Mouse (Mus musculus) urinary bladder, postnatal 14 days (tissue): ENCODE results near the gene 1700020A23Rik.
"Not testable (repeated sequence)": the region's sequence is repeated elsewhere in the genome, so short reads cannot be mapped to it uniquely, and the experiment has no call there.

Experiments
- DNase-seq: peaks from one replicate; pipeline ENCODE4 v3.0.0; 2021; ENCODE audit warnings: low spot score

Gene 1700020A23Rik

DNA sequence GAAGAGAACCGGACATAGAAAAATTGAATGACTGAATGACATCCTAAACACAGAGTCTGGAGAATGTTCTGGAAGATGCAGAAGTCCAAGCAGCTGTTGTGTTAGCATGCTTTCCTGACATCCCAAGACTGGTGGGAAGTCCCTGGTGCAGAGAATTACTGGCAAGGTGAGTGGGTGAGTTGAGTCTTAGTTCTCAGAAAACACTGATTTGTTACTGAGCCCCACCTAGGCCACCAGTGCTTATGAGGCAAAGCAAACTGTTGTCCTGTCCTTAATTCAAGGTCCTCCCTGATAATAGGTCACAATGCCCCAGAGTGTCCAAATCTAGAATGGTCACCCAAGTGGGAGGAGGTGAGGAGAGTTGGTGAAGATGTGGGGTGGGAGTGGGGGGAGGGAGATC, at the start of gene 1700020A23Rik, which contains the start of gene Gm28372:
TSS of gene 1700020A23Rik (plus strand) at position 321 of the 400 bp plus-strand sequence.
TSS of gene Gm28372 (plus strand) at position 301 of the 400 bp plus-strand sequence.
- DNase-seq = no peak

DNA sequence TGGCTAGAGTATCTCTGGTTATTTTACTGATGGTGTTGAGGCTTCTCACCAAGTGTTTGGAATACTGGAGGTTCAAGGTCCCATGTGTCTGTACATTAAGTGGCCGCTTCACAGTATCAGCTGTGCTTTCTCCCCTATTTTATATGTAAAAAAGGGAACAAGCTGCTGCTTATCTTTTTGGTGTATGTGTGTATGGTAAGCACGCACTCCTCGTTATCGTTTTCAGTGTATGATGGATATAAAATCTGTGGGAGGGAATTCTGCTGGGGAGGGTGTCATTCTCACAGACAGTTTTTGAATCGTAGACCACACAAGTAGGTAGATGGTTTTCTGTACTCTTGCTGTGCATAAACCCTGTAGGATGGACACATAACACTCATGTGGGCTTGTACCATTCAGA, 47.5 kb upstream of the 1700020A23Rik start:
- DNase-seq = no peak

DNA sequence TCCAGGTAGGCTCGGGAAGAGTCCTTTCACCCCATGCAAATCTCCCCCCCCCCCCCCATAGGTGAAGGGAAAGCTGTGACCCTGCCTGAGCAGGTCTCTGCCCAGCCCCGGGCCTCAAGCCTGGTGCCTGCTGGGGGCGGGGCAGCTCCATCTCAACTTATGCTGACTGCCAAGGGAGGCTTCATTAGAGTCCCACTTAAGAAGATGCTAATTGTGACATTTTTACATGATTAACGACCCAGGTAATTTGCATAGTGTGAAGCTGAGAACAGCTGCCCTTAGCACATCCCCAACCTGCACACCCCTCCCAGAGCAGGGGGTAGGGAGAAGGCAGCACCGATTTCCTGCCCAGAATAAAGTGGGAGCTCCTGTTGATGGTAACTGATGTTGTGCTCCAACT, 46.2 kb upstream of the 1700020A23Rik start:
- no peak for DNase-seq

- DNase-seq = peak; percentile 62
Measured at GRCm38 (mm10) chr2:130362511-130363026, 42.5 kb upstream of the 1700020A23Rik start.

GRCm38 (mm10) chr2:130365211-130366094, 39.6 kb upstream of the 1700020A23Rik start:
- DNase-seq = no peak

GRCm38 (mm10) chr2:130367386-130367785, 37.7 kb upstream of the 1700020A23Rik start:
- DNase-seq = no peak

GRCm38 (mm10) chr2:130373026-130373425, 32.0 kb upstream of the 1700020A23Rik start:
- not testable (repeated sequence) for DNase-seq

DNA sequence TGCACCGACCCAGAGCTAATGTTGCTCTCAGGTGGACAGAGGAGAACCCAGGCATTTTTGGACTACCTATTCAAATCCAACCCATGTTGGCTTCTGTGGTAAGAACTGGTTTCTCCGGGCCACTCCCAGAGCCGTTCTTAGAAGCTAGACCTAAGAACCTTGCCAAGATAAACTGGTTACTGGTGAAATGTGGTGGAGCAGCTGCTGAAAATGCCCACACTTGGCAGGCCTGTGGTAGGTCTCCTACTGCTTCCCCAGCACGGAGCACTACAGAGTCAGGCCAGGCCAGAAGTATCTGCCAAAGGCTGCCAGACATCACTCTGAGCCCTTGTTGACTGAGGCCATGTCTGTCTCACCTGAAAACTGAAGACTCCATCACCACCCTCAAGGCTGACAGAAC, 30.1 kb upstream of the 1700020A23Rik start:
- DNase-seq = no peak

GRCm38 (mm10) chr2:130383205-130383604, 21.9 kb upstream of the 1700020A23Rik start:
- no peak for DNase-seq

DNA sequence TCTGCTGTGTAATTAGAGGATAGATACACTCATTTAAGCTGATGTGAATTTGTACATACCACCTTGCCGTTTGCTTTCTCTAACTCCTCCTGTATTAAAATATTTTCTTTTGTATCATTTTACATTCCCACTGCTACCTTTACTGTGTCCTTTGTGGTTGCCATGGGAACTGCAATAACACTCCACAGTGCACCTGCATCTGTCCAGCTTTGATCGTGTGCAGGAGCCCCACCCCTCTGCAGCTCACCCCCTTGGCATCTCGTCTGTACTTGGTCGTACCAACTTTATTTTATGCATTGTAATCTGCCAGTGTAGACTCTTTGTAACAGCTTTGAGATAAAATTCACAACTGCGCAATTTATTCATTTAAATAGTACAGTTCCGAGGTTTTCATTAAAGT, 21.2 kb upstream of the 1700020A23Rik start:
- no peak for DNase-seq

DNA sequence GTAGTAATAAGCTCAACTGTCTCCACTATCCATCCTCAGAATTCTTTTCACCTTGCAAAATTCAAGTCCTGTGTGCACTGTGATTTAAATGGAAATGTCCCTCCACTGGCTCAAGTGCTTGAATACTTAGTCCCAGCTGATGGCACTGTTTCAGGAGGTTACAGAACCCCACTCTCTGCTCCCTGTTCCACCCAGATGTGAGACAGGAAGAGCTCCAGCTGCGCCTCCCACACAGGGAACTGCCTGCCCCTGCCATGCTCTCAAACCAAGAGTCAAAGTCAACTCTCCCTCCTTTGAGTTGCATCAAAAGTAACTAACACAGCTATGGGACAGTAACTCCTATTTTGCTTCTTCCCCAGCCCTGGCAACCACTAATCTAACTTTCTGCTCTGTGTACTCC, 18.8 kb upstream of the 1700020A23Rik start:
- no peak for DNase-seq

DNA sequence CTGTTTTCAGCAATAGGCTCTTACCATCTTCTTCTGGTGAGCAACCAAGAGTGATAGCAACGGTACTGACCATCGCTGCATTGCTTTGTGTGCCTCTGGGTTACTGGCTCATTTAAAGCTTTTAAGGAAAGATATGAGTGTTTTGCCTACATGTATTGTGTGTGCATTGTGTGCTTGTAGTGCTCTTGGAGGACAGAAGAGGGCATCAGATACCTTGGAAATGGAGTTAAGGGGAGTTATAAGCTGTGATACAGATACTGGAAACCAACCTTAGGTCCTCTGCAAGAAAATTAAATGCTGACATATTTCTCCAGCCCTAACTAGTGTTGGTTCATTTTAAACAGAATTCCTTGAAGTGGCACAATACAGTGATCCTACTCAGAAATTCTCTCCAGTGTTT, 16.3 kb upstream of the 1700020A23Rik start:
- no peak for DNase-seq

- DNase-seq = no peak
Measured at GRCm38 (mm10) chr2:130390993-130391625, 13.9 kb upstream of the 1700020A23Rik start.

DNA sequence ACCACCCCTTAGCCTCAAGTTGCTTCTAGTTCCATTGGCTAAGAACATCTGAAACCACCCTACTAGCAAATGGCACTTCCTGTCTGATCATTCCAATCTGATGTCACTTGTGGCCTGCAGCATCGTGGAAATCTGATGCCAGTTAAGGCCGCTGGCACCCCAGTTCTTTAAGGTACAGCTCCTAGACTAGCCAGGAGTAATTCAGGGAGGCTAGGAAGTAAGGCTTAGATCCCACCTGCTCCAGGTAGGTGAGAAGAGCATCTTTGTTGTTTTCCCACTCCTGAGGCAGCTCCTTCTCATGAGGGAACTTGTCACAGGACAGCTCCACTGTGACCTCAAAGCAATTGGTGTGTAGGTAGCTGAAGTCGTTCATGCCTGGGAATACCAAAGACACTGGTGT, 12.2 kb upstream of the 1700020A23Rik start:
- no peak for DNase-seq

GRCm38 (mm10) chr2:130395696-130396095, 9.4 kb upstream of the 1700020A23Rik start:
- no peak for DNase-seq

DNA sequence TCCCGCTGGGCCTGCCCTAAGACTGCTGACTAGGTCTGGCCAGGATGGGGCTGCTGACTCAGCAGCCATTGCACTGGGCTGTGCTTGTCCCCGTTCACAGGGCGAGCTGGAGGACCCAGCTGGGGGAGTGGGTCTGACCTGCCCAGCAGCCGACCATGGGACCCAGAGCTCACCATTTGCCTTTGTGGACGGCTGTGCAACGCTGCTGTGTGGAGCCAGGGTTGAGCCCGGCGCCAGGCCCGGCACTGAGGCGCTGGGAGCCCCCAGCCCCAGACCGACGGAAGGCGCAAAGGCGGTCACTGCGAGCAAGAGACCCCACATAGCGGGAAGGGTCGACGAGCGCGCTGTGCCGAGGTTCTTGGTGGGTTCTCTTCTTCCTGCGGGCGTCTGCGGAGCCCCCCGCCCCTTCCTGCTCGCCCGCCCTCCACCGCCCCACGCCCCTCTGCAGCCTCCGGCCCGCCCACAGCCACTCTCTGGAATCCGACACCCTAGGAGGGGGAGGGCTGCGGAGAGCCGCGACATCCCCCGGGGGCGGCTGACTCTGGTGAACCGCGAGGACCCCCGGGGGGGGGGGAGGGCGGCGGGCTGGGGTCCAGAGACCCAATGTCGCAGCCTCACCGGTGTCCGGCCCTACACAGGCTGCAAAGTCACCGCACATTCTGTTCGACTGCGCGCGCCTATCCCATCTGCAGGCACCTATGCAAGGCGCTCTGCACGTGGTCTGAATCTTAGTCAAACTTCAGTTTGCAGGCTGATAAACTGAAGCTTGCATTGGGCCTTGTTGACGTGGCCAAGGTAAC, 7.7 kb upstream of the 1700020A23Rik start, which contains the start of gene Cpxm1:
TSS of gene Cpxm1 (minus strand) at position 389 of the 800 bp plus-strand sequence.
- peak; percentile 38 for DNase-seq

- DNase-seq = peak; percentile 60
Measured at GRCm38 (mm10) chr2:130398091-130398490, 7.0 kb upstream of the 1700020A23Rik start.

DNA sequence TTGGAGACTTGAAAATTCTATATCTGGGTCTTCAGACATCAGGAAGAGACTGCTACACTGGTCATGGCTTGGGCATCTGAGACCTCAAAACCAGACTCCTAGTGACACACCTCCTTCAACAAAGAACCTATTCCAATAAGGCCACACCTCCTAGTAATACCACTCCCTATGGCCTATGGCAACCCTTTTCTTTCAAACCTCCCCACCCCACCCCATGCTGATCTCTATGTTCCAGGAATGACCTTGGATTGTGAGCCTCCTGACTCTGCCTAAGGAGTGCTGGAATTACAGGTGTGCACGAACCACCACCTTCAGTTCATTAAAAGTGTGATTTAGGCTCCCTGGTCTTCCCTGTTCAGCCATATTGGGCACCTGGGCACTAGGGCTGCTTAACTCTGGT, 5.0 kb upstream of the 1700020A23Rik start:
- DNase-seq = no peak

GRCm38 (mm10) chr2:130401891-130402290, 3.2 kb upstream of the 1700020A23Rik start:
- DNase-seq = no peak

- no peak for DNase-seq
Measured at GRCm38 (mm10) chr2:130406178-130406577, 1.1 kb downstream of the 1700020A23Rik start, which contains the start of gene Tmem239. Gene Tmem239, plus strand, starts transcription at chr2:130406478.

- no peak for DNase-seq
Measured at GRCm38 (mm10) chr2:130408194-130408593, 3.1 kb downstream of the 1700020A23Rik start.
